Mouse (Mus musculus): Measurements from ENCODE around the gene Gm20388. TPM values are rescaled to one million over a fixed set of nuclear protein-coding genes. Genes with fewer than 3 reads are reported as not detected.
A peak's percentile ranks its signal among the peaks of the same experiment; 100 is the strongest.
"Not testable (repeated sequence)": the region's sequence is repeated elsewhere in the genome, so short reads cannot be mapped to it uniquely, and the experiment has no call there.

Gm20388 gene
- polyA plus RNA-seq, 1 experiment from 2014 or later: 8.3 TPM

GRCm38 (mm10) chr8:120675718-120676117 is 765.1 kb downstream of the Gm20388 start:
- peaks cover 34% of the 10 kb centered on the region for H3K36me3 ChIP-seq (ENCODE audit: control insufficient read depth, insufficient read depth, low read length)
- no peaks in the 10 kb centered on the region; the same call in 1 of the 2 replicates for H3K4me1 ChIP-seq (replicated peaks; ENCODE audit: control insufficient read depth, insufficient read depth, low read length)
- no peak overlapping the region for H3K4me3 ChIP-seq (ENCODE audit: low read depth, low read length)
- ATAC-seq (replicated peaks; ENCODE audit: low FRiP score, low TSS enrichment, low read depth): no peak
- no peaks in the 10 kb centered on the region for H3K27me3 ChIP-seq (replicated peaks; ENCODE audit: control insufficient read depth, insufficient read depth, low read length)
- no peak for DNase-seq (ENCODE audit: low spot score)
- H3K27ac ChIP-seq (ENCODE audit: low read depth): no peak overlapping the region
- 72% methylated on average over 8 of the region's 8 CpGs for WGBS
- no peak overlapping the region for H3K4me2 ChIP-seq (ENCODE audit: low read length)
- no peak overlapping the region for H3K9ac ChIP-seq (ENCODE audit: low read length)
- no peaks in the 10 kb centered on the region for H3K9me3 ChIP-seq (ENCODE audit: control insufficient read depth, low read length)

GRCm38 (mm10) chr8:120678447-120678846 is 767.8 kb downstream of the Gm20388 start:
- DNase-seq (ENCODE audit: low spot score) (peak; percentile 98), ATAC-seq (replicated peaks; ENCODE audit: low FRiP score, low TSS enrichment, low read depth) (peak; percentile 59)
- Histone ChIP-seq H3K27ac (ENCODE audit: low read depth) (no peak overlapping the region), H3K4me1 (replicated peaks; ENCODE audit: control insufficient read depth, insufficient read depth, low read length) (peaks cover 1% of the 10 kb centered on the region; the same call in 1 of the 2 replicates), H3K9me3 (ENCODE audit: control insufficient read depth, low read length) (no peaks in the 10 kb centered on the region), H3K27me3 (replicated peaks; ENCODE audit: control insufficient read depth, insufficient read depth, low read length) (no peaks in the 10 kb centered on the region), H3K4me3 (ENCODE audit: low read depth, low read length) (no peak overlapping the region), H3K36me3 (ENCODE audit: control insufficient read depth, insufficient read depth, low read length) (peaks cover 7% of the 10 kb centered on the region; the same call in 1 of the 2 replicates), H3K4me2 (ENCODE audit: low read length) (no peak overlapping the region), H3K9ac (ENCODE audit: low read length) (no peak overlapping the region)
- 14% methylated on average over 10 of the region's 10 CpGs for WGBS

GRCm38 (mm10) chr8:120679629-120680387 is 769.2 kb downstream of the Gm20388 start:
- Histone ChIP-seq H3K4me1 (replicated peaks; ENCODE audit: control insufficient read depth, insufficient read depth, low read length) (peaks cover 12% of the 10 kb centered on the region), H3K9me3 (ENCODE audit: control insufficient read depth, low read length) (no peaks in the 10 kb centered on the region), H3K4me2 (ENCODE audit: low read length) (no peak overlapping the region), H3K27me3 (replicated peaks; ENCODE audit: control insufficient read depth, insufficient read depth, low read length) (no peaks in the 10 kb centered on the region), H3K27ac (ENCODE audit: low read depth) (no peak overlapping the region), H3K36me3 (ENCODE audit: control insufficient read depth, insufficient read depth, low read length) (no peaks in the 10 kb centered on the region), H3K4me3 (ENCODE audit: low read depth, low read length) (no peak overlapping the region), H3K9ac (ENCODE audit: low read length) (no peak overlapping the region)
- ATAC-seq (replicated peaks; ENCODE audit: low FRiP score, low TSS enrichment, low read depth) (no peak), DNase-seq (ENCODE audit: low spot score) (no peak)
- WGBS: 41% methylated on average over 11 of the region's 11 CpGs

GRCm38 (mm10) chr8:120680405-120680804 is 769.8 kb downstream of the Gm20388 start:
- H3K36me3 ChIP-seq (ENCODE audit: control insufficient read depth, insufficient read depth, low read length); H3K27me3 ChIP-seq (replicated peaks; ENCODE audit: control insufficient read depth, insufficient read depth, low read length); H3K27ac ChIP-seq (ENCODE audit: low read depth); ATAC-seq (replicated peaks; ENCODE audit: low FRiP score, low TSS enrichment, low read depth); H3K4me2 ChIP-seq (ENCODE audit: low read length); H3K9ac ChIP-seq (ENCODE audit: low read length); H3K9me3 ChIP-seq (ENCODE audit: control insufficient read depth, low read length); H3K4me3 ChIP-seq (ENCODE audit: low read depth, low read length): not testable (repeated sequence)
- peak; percentile 79 for DNase-seq (ENCODE audit: low spot score)
- WGBS: 59% methylated on average over 7 of the region's 7 CpGs
- peaks cover 18% of the 10 kb centered on the region for H3K4me1 ChIP-seq (replicated peaks; ENCODE audit: control insufficient read depth, insufficient read depth, low read length)

GRCm38 (mm10) chr8:120681113-120681512 is 770.5 kb downstream of the Gm20388 start:
- Histone ChIP-seq H3K36me3 (ENCODE audit: control insufficient read depth, insufficient read depth, low read length) (no peaks in the 10 kb centered on the region), H3K27ac (ENCODE audit: low read depth) (no peak overlapping the region), H3K4me3 (ENCODE audit: low read depth, low read length) (no peak overlapping the region), H3K9ac (ENCODE audit: low read length) (no peak overlapping the region), H3K27me3 (replicated peaks; ENCODE audit: control insufficient read depth, insufficient read depth, low read length) (no peaks in the 10 kb centered on the region), H3K9me3 (ENCODE audit: control insufficient read depth, low read length) (no peaks in the 10 kb centered on the region), H3K4me2 (ENCODE audit: low read length) (no peak overlapping the region), H3K4me1 (replicated peaks; ENCODE audit: control insufficient read depth, insufficient read depth, low read length) (peaks cover 22% of the 10 kb centered on the region)
- WGBS: 76% methylated on average over 10 of the region's 10 CpGs
- DNase-seq (ENCODE audit: low spot score): no peak
- no peak for ATAC-seq (replicated peaks; ENCODE audit: low FRiP score, low TSS enrichment, low read depth)

GRCm38 (mm10) chr8:120683602-120684001 is 773.0 kb downstream of the Gm20388 start:
- Histone ChIP-seq H3K9me3 (ENCODE audit: control insufficient read depth, low read length) (no peaks in the 10 kb centered on the region), H3K9ac (ENCODE audit: low read length) (no peak overlapping the region), H3K27ac (ENCODE audit: low read depth) (no peak overlapping the region), H3K27me3 (replicated peaks; ENCODE audit: control insufficient read depth, insufficient read depth, low read length) (no peaks in the 10 kb centered on the region), H3K4me2 (ENCODE audit: low read length) (no peak overlapping the region), H3K4me3 (ENCODE audit: low read depth, low read length) (no peak overlapping the region), H3K4me1 (replicated peaks; ENCODE audit: control insufficient read depth, insufficient read depth, low read length) (peaks cover 22% of the 10 kb centered on the region), H3K36me3 (ENCODE audit: control insufficient read depth, insufficient read depth, low read length) (no peaks in the 10 kb centered on the region)
- 16% methylated on average over 10 of the region's 10 CpGs for WGBS
- DNase-seq (ENCODE audit: low spot score) (peak; percentile 90), ATAC-seq (replicated peaks; ENCODE audit: low FRiP score, low TSS enrichment, low read depth) (no peak)

GRCm38 (mm10) chr8:120684082-120684481 is 773.4 kb downstream of the Gm20388 start:
- Histone ChIP-seq H3K27me3 (replicated peaks; ENCODE audit: control insufficient read depth, insufficient read depth, low read length) (no peaks in the 10 kb centered on the region), H3K36me3 (ENCODE audit: control insufficient read depth, insufficient read depth, low read length) (no peaks in the 10 kb centered on the region), H3K4me2 (ENCODE audit: low read length) (no peak overlapping the region), H3K9ac (ENCODE audit: low read length) (no peak overlapping the region), H3K4me3 (ENCODE audit: low read depth, low read length) (no peak overlapping the region), H3K27ac (ENCODE audit: low read depth) (no peak overlapping the region), H3K4me1 (replicated peaks; ENCODE audit: control insufficient read depth, insufficient read depth, low read length) (peaks cover 24% of the 10 kb centered on the region), H3K9me3 (ENCODE audit: control insufficient read depth, low read length) (no peaks in the 10 kb centered on the region)
- DNase-seq (ENCODE audit: low spot score) (no peak), ATAC-seq (replicated peaks; ENCODE audit: low FRiP score, low TSS enrichment, low read depth) (no peak)
- 58% methylated on average over 5 of the region's 5 CpGs for WGBS

GRCm38 (mm10) chr8:120685097-120685496 is 774.5 kb downstream of the Gm20388 start:
- Histone ChIP-seq H3K27me3 (replicated peaks; ENCODE audit: control insufficient read depth, insufficient read depth, low read length) (no peaks in the 10 kb centered on the region), H3K4me3 (ENCODE audit: low read depth, low read length) (no peak overlapping the region), H3K4me1 (replicated peaks; ENCODE audit: control insufficient read depth, insufficient read depth, low read length) (peaks cover 25% of the 10 kb centered on the region), H3K9ac (ENCODE audit: low read length) (no peak overlapping the region), H3K27ac (ENCODE audit: low read depth) (peak overlapping the region; percentile 72), H3K9me3 (ENCODE audit: control insufficient read depth, low read length) (no peaks in the 10 kb centered on the region), H3K4me2 (ENCODE audit: low read length) (no peak overlapping the region), H3K36me3 (ENCODE audit: control insufficient read depth, insufficient read depth, low read length) (no peaks in the 10 kb centered on the region)
- DNase-seq (ENCODE audit: low spot score) (peak; percentile 61), ATAC-seq (replicated peaks; ENCODE audit: low FRiP score, low TSS enrichment, low read depth) (0 out of 2 replicates have a peak, but pooled peaks have one; percentile 25)
- WGBS: 36% methylated on average over 5 of the region's 5 CpGs

GRCm38 (mm10) chr8:120685591-120685990 is 775.0 kb downstream of the Gm20388 start:
- Histone ChIP-seq H3K27me3 (replicated peaks; ENCODE audit: control insufficient read depth, insufficient read depth, low read length) (no peaks in the 10 kb centered on the region), H3K9ac (ENCODE audit: low read length) (no peak overlapping the region), H3K9me3 (ENCODE audit: control insufficient read depth, low read length) (no peaks in the 10 kb centered on the region), H3K4me1 (replicated peaks; ENCODE audit: control insufficient read depth, insufficient read depth, low read length) (peaks cover 25% of the 10 kb centered on the region), H3K27ac (ENCODE audit: low read depth) (peak overlapping the region; percentile 72), H3K36me3 (ENCODE audit: control insufficient read depth, insufficient read depth, low read length) (no peaks in the 10 kb centered on the region), H3K4me2 (ENCODE audit: low read length) (no peak overlapping the region), H3K4me3 (ENCODE audit: low read depth, low read length) (no peak overlapping the region)
- DNase-seq (ENCODE audit: low spot score) (no peak), ATAC-seq (replicated peaks; ENCODE audit: low FRiP score, low TSS enrichment, low read depth) (no peak)
- WGBS: 73% methylated on average over 8 of the region's 8 CpGs
